Mouse (Mus musculus): Measurements from ENCODE around the gene Gm7735.
"Not testable (repeated sequence)": the region's sequence is repeated elsewhere in the genome, so short reads cannot be mapped to it uniquely, and the experiment has no call there.

Gm7735 gene

DNA sequence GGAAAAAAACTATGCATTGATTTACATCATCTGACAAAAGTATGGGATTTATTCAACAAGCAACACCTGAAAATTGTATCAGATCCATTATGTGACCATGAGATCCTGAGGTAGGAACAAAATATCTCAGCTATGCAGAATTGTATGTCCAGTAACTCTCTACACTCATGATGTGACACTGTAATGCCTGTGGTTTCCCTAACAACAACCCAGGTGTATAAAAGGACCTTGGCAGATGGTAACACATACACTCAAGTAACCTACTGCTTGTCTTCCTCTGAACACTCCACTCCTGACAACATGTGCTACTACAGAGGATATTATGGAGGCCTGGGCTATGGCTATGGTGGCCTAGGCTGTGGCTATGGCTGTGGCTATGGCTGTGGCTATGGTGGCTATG lies at the start of gene Gm7735:
Gene Gm7735 (plus strand): TSS at position 301 of the 400 bp plus-strand sequence.
- DNase-seq: not testable (repeated sequence)

DNA sequence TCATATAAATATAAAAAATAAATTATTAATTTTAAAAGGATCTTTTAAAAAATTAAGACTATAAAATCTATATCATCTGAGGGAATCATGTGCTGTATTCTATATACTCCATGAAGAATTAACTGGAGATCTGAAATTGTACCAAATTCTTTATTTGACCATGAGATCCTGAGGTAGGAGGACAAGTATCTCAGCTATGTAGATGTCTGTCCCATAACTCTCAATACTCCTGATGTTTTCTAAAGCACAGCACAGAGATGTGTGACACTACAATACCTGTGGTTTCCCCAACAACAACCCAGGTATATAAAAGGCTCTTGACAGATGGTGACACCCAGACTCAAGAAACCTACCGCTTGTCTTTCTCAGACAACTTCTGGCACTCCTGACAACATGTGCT lies 28.7 kb upstream of the Gm7735 start, which contains the start of gene Gm6358:
Gene Gm6358 (plus strand): TSS at position 301 of the 400 bp plus-strand sequence.
- DNase-seq: no peak

DNA sequence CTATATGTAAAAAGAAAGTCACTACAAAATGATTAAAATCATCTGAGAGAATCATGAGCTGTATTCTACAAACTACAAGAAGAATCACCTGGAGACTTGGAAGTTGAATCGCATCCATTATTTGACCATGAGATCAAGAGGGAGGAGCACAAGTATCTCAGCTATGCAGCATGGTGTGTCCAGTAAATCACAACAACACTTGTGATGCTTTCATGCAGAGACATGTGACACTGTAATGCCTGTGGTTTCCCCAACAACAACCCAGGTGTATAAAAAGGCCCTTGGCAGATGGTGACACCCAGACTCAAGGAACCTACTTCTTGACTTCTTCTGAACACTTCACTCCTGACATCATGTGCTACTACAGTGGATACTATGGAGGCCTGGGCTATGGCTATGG lies 18.5 kb upstream of the Gm7735 start, which contains the start of gene Gm10061:
Gene Gm10061 (plus strand): TSS at position 301 of the 400 bp plus-strand sequence.
- no peak for DNase-seq

DNA sequence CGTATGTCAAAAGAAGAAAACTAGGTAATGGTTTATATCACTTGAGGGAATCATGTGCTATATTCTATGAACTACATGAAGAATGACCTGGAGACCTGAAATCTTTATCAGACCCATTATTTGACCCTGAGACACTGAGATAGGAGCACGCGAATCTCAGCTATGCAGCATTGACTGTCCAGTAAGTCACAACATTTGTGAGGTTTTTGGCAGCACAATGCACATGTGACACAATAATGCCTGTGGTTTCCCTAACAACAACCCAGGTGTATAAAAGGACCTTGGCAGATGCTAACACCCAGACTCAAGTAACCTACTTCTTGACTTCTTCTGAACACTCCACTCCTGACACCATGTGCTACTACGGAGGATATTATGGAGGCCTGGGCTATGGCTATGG lies 11.6 kb upstream of the Gm7735 start, which contains the start of gene Gm9789:
Gene Gm9789 (plus strand): TSS at position 301 of the 400 bp plus-strand sequence.
- DNase-seq: no peak

DNA sequence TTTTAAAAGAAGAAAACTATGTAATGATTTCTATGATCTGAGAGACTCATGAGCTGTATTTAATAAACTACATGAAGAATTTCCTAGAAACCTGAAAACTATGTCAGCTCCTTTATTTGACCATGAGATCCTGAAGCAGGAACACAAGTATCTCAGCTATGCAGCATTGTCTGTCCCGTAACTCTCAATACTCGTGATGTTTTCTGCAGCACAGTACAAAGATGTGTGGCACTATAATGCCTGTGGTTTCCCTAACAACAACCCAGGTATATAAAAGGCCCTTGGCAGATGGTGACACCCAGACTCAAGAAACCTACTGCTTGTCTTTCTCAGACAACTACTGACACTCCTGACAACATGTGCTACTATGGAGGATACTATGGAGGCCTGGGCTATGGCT lies 5.1 kb downstream of the Gm7735 start, which contains the start of gene 1110057P08Rik:
Gene 1110057P08Rik (plus strand): TSS at position 301 of the 400 bp plus-strand sequence.
- DNase-seq: no peak

DNA sequence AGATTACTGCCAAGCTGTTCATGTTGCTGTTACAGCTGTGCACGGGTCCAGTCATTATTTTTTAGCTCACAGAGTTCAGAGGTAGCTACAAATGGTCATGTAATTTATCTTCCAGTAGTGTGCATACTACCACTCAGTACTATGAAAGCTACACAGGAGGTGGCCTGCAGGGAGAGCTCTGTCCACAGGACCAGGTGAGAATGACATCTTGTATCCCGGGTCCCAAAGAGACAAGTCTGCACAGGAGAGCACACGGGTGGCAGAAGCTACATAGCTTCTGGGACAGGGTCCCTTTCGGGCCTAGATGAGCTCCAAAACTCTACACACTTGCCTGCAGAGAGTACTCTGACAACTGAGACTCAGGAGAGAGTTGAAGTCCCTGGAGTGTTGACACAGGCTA lies 19.3 kb downstream of the Gm7735 start:
- DNase-seq: no peak

DNA sequence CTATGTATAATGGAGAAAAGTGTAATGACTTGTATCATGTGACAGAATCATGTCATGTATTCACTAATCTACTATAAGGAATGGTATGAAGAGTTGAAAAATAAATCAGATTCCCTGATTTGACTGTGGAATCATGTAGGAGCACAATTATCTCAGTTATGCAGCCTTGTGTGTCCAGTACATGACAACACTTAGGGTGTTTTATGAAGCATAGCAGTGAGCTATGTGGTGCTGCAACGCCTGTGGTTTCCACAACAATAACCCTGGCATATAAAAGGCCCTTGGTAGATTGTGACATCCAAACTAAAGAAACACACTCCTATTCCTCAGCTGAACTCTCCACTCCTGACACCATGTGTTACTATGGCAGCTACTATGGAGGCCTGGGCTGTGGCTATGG lies 36.3 kb downstream of the Gm7735 start, which contains the start of gene Krtap20-2:
Gene Krtap20-2 (plus strand): TSS at position 301 of the 400 bp plus-strand sequence.
- DNase-seq: no peak

Measured in retina, postnatal 1 day (tissue).